Mouse (Mus musculus) erythroblast, embryonic 14.5 days (primary cell): ENCODE data around the gene Pi4k2b.

Source experiments
- GATA1 ChIP-seq: IDR thresholded peaks from 2 replicates; pipeline ENCODE4 v1.6.1; 2012; ENCODE audit warnings: low read length, inconsistent platforms, mixed read lengths
- TAL1 ChIP-seq: IDR thresholded peaks from 3 replicates; pipeline ENCODE4 v1.6.1; 2012; ENCODE audit warnings: low read length, inconsistent platforms, mixed read lengths

DNA sequence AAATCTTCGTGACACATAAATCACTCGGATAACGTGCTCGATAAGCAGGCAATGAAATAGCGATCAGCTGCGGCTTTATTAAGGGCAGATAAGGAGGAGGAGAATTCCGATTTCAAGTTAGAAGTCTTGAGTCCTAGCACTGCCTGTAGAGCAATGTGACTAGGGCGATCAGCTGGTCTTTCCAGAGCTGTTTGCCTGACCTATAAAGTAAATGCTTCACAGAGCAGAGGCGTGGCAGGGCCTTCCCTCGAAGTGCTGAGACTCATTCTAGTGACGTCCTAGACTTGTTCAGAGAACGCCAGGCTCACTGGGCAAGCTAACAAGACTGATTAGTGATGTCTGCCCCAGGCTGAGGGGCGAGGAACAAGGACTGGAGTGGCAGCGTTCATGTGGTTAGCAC is 69.7 kb downstream of the Pi4k2b start:
- TF ChIP-seq TAL1 (no peak), GATA1 (no peak)
